Mouse (Mus musculus): ENCODE measurements around the gene Auh. TPM values are rescaled to one million over a fixed set of nuclear protein-coding genes. Genes with fewer than 3 reads are reported as not detected.
A peak's percentile ranks its signal among the peaks of the same experiment; 100 is the strongest.

Gene Auh
- total RNA-seq, 2 experiments from 2014 or later = 32.4 to 34.3 TPM

DNA sequence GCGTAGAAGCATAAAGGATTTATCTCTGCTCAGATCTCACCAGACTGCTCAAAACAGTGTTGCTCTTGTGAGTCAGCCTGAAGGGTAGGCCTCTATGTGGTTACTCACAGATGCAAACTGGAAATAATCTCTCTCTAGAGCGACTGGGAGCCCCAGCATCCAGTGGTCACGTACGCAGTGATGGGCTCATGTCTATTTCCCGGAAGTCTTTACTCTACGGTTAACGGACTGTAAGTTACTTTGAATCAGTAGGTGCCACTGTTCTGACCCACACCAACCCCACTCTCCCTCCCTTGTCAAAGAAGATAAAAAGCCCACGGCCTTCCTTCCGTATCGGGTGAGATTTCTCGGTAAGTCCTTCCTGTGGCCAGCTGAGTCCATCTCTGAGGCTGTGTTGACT lies 121.8 kb downstream of the Auh start:
- ATAC-seq (replicated peaks; ENCODE audit: poor library complexity) = peak; percentile 42

DNA sequence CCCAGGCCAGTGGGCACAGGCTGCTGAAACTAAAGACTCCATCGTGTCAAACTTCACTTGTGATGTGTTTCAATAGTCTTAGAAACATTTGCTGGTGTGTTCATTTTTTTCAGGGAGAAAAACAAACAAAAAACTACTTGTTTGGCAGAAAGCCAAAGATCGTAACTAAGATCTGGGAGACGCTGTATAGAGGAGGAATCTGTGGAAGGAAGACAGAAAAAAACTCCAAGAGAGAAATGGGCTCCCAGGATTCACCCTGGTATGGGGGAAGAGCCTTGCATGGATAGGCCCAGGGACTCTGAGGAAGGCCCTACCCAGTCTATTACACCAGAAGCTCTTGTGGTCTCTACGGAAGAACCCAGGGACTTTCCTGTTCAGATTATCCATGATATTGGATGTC lies 123.5 kb downstream of the Auh start:
- no peak for ATAC-seq (replicated peaks; ENCODE audit: poor library complexity)

DNA sequence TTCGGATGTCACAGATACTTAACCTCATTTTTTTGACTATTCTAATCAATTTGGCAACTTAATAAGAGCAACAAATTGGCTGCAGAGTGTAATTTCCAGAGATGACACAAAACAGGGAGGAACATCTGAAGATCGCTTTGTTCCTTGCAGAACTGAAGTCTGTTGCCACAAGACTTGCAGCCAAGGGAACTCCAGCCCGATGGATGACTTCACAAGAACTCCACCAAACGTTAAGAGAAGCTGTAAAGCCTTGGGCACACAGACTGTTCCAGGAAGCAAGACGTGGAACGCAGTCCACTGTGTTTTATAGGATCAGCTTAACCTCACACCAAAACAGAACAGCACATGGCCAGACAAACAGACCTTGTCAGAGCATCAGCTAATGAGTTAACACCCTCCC lies 123.9 kb downstream of the Auh start:
- ATAC-seq (replicated peaks; ENCODE audit: poor library complexity) = no peak

DNA sequence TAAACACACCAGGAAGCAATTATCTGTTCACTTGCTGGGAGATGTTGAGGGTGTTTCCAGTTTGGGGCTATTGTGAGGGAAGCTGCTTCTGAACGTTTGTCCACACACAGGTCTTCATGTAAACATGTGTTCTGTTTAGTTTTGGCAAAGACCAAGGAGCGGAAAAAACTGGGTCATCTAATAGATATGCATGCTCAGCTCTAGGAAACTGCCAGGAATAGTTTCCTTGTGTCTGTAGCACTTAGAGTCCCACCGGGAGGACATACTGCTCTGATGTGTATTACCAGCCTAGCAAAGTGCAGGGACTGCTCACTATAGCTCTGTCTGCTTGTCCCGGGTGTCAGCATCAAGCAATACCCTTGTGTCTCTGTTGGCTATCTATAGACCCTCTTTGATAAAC lies 127.0 kb downstream of the Auh start:
- ATAC-seq (replicated peaks; ENCODE audit: poor library complexity) = no peak

DNA sequence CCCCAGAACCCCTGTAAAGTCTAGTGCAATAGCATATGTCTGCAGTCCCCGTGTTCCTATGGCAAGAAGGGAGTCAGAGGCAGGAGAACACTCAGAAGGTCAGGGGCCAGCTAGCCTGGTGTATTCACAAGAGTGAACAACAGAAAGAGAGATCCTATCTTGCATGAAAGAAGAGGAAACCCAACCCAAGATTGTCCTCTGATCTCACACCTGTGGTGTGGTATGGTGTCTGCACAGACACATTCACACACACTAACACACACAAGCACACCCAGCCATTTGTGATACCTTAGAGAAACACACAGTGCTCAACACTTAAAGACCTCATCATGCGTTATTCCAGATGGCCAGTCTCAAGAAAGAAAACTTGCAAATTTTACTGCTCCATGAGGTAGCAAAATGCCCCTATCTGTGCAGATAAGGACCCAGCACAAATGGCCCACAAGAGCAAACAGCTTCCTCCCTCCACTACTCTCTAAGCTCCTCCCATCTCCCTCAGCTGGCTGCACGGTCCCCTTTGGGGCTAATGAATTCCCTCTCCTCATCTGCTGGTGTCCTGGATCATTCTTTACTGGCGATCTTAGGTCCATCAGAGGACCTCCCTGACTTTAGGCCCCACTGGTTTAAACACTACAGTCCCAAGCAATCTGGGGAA lies 128.7 kb downstream of the Auh start:
- ATAC-seq (replicated peaks; ENCODE audit: poor library complexity) = peak; percentile 71

DNA sequence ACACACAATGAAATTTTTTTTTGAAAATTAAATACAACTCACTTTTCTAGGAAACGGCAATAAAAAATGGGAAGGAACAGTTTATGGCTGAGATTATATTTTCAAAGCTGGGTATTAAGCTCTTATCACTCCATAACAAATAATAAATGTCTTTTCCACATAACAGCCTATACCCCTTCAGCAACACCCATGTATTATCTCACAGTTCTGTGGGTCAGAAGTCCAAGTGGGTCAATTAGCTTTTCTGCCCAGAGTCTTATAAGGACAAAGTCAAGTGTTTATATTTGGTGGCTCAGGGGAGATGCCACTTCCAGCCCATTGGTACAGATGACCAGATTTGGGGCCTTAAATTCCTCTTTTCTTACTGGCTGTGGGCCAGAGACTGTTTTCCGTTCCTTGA lies 129.4 kb downstream of the Auh start:
- ATAC-seq (replicated peaks; ENCODE audit: poor library complexity) = 0 out of 2 replicates have a peak, but pooled peaks have one; percentile 21

DNA sequence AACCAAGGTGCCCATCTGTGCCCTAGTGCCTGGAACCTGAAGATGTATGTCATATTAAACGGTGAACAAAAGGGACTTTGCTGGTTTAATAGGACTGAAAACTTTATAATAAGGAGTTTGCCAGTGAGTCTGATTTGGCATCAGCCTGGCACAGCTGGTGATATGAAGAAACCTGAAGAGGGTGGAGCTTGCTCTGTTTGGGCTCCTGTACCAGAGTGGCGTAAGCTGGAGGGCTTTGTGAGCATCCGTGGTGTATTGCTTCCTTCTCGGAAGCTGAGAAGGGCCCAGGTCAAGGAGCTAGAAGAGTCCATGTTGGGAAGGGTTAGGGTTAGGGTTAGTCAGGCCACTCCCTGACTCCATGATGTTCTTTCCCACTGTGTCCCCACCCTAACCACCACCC lies 135.2 kb downstream of the Auh start:
- ATAC-seq (replicated peaks; ENCODE audit: poor library complexity) = peak; percentile 35

DNA sequence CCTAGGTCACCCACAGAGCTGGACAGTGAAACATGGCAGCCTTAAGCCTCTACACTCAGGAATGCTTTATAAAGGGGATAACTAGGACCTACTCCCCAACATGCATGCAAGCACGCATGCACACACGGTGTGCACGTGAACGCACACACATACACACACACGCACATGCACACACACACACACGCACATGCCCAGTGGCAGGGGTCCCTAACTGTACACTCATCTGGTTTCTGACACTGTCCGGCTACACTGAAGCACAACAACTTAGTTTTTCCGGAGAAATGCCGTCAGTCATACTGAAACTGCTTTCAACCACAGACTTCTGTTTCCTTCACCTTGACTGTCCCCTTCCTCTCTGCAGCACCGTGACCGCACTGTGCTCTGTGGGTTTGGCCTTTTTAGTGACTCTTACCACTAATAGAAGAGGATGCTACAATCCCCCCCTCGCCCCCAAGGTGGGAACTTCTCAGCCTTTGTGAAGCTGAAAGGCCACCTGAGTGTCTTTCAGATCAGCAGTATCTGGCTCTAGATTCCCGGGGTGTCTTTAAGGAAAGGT lies 136.0 kb downstream of the Auh start:
- peak; percentile 90 for ATAC-seq (replicated peaks; ENCODE audit: poor library complexity)

DNA sequence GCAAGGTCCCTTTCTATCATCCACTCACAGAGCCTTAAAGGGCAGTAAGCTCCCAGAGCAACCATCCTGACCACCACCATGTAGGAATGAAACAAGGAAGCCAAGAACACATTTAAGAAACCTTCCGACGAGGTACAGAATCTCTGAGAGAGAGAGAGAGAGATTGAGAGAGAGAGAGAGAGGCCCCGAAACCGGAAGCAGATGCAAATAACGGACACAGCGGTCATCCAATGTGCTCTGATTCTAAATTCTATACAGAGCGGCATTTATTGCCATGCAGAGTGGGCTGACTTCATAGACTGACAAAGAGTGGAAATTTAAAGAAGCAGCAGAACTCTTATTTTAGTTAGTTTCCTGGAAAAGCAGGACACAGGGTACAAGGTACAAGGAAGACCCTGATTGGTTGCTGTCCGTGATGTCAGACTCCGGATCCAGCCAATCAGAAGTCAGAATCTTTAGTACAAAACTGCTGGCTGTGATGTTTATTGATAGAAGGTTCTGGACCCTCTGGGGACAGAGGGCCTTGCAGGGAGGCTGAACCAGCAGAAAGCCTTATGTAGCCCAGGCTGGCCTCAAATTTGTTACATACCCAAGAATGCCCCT lies 137.1 kb downstream of the Auh start:
- ATAC-seq (replicated peaks; ENCODE audit: poor library complexity) = no peak

DNA sequence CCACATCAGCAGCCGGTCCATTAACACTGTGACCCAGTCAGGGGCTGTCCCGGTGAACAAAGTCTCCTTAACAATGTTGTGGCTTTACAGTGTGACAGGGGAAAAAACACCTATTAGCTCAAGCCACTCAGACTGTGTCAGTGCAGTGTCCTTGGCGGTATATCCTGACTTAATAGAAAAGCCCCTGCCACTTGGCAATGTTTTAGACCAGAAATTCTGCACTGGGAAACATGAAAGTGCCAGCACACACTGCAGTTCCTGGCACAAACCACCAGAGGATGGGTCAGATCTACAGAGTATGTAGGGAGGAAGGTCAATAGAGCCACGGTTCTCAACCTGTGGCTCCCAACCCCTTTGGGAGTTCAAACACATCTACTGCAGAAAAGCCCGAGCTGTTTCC lies 138.6 kb downstream of the Auh start:
- ATAC-seq (replicated peaks; ENCODE audit: poor library complexity) = no peak

Other genes with a start within 250 kb of the Auh start
- 10.0 and 19.0 TPM in 2 replicates for gene Nfil3, start 51.4 kb upstream of the Auh start, total RNA-seq (2015)
- gene Nfil3, start 51.4 kb upstream of the Auh start, total RNA-seq (2017) = 10.8 and 16.7 TPM in 2 replicates